Comparison of ENCODE assay signal across 18 mouse cellular contexts in the genomic region with DNA sequence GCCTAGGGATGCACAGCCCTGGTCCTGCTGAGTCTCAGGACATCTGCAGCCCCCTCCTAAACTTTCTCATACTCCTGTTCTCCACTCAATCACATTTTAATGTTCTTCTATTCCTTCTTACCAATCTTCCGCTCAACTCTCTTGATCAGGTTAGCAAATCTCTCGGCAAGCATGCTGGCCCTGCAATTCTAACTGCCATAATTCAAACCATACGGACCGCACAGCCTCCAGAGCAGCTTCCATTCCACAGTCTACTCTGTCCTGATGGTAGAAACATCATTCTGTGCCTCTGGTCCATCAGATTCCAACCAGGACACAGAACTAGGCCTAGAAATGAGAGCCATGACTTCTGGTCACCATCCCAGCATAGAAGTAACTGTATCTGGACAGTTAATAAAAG.
A peak's percentile ranks its signal among the peaks of the same experiment; 100 is the strongest.
DNase-seq lines count a peak whose midpoint lies in the region; ATAC-seq and TF ChIP-seq lines count a peak whose summit lies in the region.
"Had no signal": no experiment of that assay in that cellular context is flagged by ENCODE, and none has a peak within 500 bp of the region (broad histone marks: within the 10 kb centered on the region; RNA-seq: fewer than 3 reads in every experiment).

No protein-coding gene starts in this region.

- TF ChIP-seq CTCF in intestine, postnatal 0 days (IDR thresholded peaks at IDR 0.05; ENCODE audit: low read depth) = no peak
- TF ChIP-seq CTCF in cortical plate, adult 2 months (IDR thresholded peaks at IDR 0.05; ENCODE audit: extremely low read depth, insufficient read depth, low read length) = no peak

- H3K4me3 ChIP-seq in intestine, postnatal 0 days (ENCODE audit: low read depth, low read length) = no peak overlapping the region
- H3K4me3 ChIP-seq in intestine, embryonic 15.5 days (replicated peaks) = no peak overlapping the region
- H3K4me3 ChIP-seq in cortical plate, adult 2 months (ENCODE audit: insufficient read depth, low read length) = no peak overlapping the region
- no peak overlapping the region for H3K4me3 ChIP-seq in embryonic facial prominence, embryonic 14.5 days (ENCODE audit: low read depth, low read length)
- H3K4me3 ChIP-seq in limb, embryonic 14.5 days (replicated peaks; ENCODE audit: low read length) = no peak overlapping the region
- H3K4me3 ChIP-seq in midbrain, embryonic 14.5 days (replicated peaks; ENCODE audit: low read depth, low read length) = no peak overlapping the region
- H3K4me3 ChIP-seq: forebrain, embryonic 15.5 days; hindbrain, embryonic 15.5 days; liver, embryonic 13.5 days; lung, embryonic 15.5 days had no signal

- WGBS in intestine, postnatal 0 days = 95% methylated on average over 4 of the region's 4 CpGs
- WGBS in intestine, embryonic 15.5 days = 93% methylated on average over 4 of the region's 4 CpGs
- WGBS in embryonic facial prominence, embryonic 14.5 days = 48% methylated on average over 4 of the region's 4 CpGs
- WGBS in limb, embryonic 14.5 days = 27% methylated on average over 4 of the region's 4 CpGs
- 95% methylated on average over 4 of the region's 4 CpGs for WGBS in midbrain, embryonic 14.5 days

- H3K4me1 ChIP-seq in intestine, postnatal 0 days (replicated peaks; ENCODE audit: control insufficient read depth, insufficient read depth, low read length) = peaks cover 3% of the 10 kb centered on the region; the same call in 1 of the 2 replicates
- H3K4me1 ChIP-seq in intestine, embryonic 15.5 days (replicated peaks) = peaks cover 24% of the 10 kb centered on the region; the same call in 1 of the 2 replicates
- peaks cover 11% of the 10 kb centered on the region for H3K4me1 ChIP-seq in cortical plate, adult 2 months (ENCODE audit: control insufficient read depth, insufficient read depth, low read length)
- H3K4me1 ChIP-seq in embryonic facial prominence, embryonic 14.5 days (ENCODE audit: control insufficient read depth, insufficient read depth, low read length) = peaks cover 42% of the 10 kb centered on the region
- peaks cover 46% of the 10 kb centered on the region for H3K4me1 ChIP-seq in limb, embryonic 14.5 days (ENCODE audit: control insufficient read depth, insufficient read depth, low read length)
- H3K4me1 ChIP-seq in midbrain, embryonic 14.5 days (ENCODE audit: control insufficient read depth, insufficient read depth, low read length) = no peaks in the 10 kb centered on the region
- H3K4me1 ChIP-seq: forebrain, embryonic 15.5 days; hindbrain, embryonic 15.5 days had no signal

- H3K9me3 ChIP-seq in intestine, postnatal 0 days (ENCODE audit: control insufficient read depth) = no peaks in the 10 kb centered on the region
- H3K9me3 ChIP-seq in intestine, embryonic 15.5 days = no peaks in the 10 kb centered on the region
- H3K9me3 ChIP-seq in embryonic facial prominence, embryonic 14.5 days (ENCODE audit: control insufficient read depth, low read length) = no peaks in the 10 kb centered on the region
- no peaks in the 10 kb centered on the region for H3K9me3 ChIP-seq in limb, embryonic 14.5 days (ENCODE audit: control insufficient read depth, low read length)
- H3K9me3 ChIP-seq in midbrain, embryonic 14.5 days (ENCODE audit: control insufficient read depth, low read length) = no peaks in the 10 kb centered on the region
- H3K9me3 ChIP-seq: forebrain, embryonic 15.5 days; G1E; hindbrain, embryonic 15.5 days; lung, embryonic 15.5 days had no signal

- H3K36me3 ChIP-seq in intestine, postnatal 0 days (ENCODE audit: control insufficient read depth, insufficient read depth) = no peaks in the 10 kb centered on the region
- H3K36me3 ChIP-seq in intestine, embryonic 15.5 days = no peaks in the 10 kb centered on the region
- H3K36me3 ChIP-seq in embryonic facial prominence, embryonic 14.5 days (ENCODE audit: control insufficient read depth, insufficient read depth, low read length) = no peaks in the 10 kb centered on the region
- H3K36me3 ChIP-seq in limb, embryonic 14.5 days (ENCODE audit: control insufficient read depth, insufficient read depth, low read length) = no peaks in the 10 kb centered on the region
- H3K36me3 ChIP-seq in midbrain, embryonic 14.5 days (ENCODE audit: control insufficient read depth, insufficient read depth, low read length) = no peaks in the 10 kb centered on the region
- H3K36me3 ChIP-seq: forebrain, embryonic 15.5 days; G1E; hindbrain, embryonic 15.5 days; liver, embryonic 13.5 days; lung, embryonic 15.5 days had no signal

- no peaks in the 10 kb centered on the region for H3K27me3 ChIP-seq in intestine, postnatal 0 days (replicated peaks; ENCODE audit: control insufficient read depth, insufficient read depth, low read length)
- H3K27me3 ChIP-seq in intestine, embryonic 15.5 days (replicated peaks) = no peaks in the 10 kb centered on the region
- no peaks in the 10 kb centered on the region for H3K27me3 ChIP-seq in embryonic facial prominence, embryonic 14.5 days (replicated peaks; ENCODE audit: control insufficient read depth, insufficient read depth, low read length)
- H3K27me3 ChIP-seq in limb, embryonic 14.5 days (ENCODE audit: control insufficient read depth, insufficient read depth, low read length) = no peaks in the 10 kb centered on the region
- no peaks in the 10 kb centered on the region for H3K27me3 ChIP-seq in midbrain, embryonic 14.5 days (ENCODE audit: control insufficient read depth, insufficient read depth, low read length)
- H3K27me3 ChIP-seq: forebrain, embryonic 15.5 days; hindbrain, embryonic 15.5 days; liver, embryonic 13.5 days; lung, embryonic 15.5 days had no signal

- H3K27ac ChIP-seq in intestine, postnatal 0 days (ENCODE audit: low read depth, low read length) = 0 out of 2 replicates have a peak overlapping the region, but pooled peaks have one; percentile 0
- no peak overlapping the region for H3K27ac ChIP-seq in intestine, embryonic 15.5 days
- 0 out of 2 replicates have a peak overlapping the region, but pooled peaks have one; percentile 40 for H3K27ac ChIP-seq in cortical plate, adult 2 months (ENCODE audit: insufficient read depth, low read length)
- H3K27ac ChIP-seq in embryonic facial prominence, embryonic 14.5 days (replicated peaks; ENCODE audit: low read depth, low read length) = peak overlapping the region; percentile 62
- 0 out of 2 replicates have a peak overlapping the region, but pooled peaks have one; percentile 1 for H3K27ac ChIP-seq in limb, embryonic 14.5 days (replicated peaks; ENCODE audit: low read depth, low read length)
- no peak overlapping the region for H3K27ac ChIP-seq in midbrain, embryonic 14.5 days (replicated peaks; ENCODE audit: low read depth, low read length)
- H3K27ac ChIP-seq: forebrain, embryonic 15.5 days; hindbrain, embryonic 15.5 days; lung, embryonic 15.5 days had no signal

- ATAC-seq in intestine, postnatal 0 days = no peak
- no peak for ATAC-seq in intestine, embryonic 15.5 days
- ATAC-seq in embryonic facial prominence, embryonic 14.5 days (ENCODE audit: low read depth) = no peak
- no peak for ATAC-seq in limb, embryonic 14.5 days (ENCODE audit: low FRiP score, low read depth)
- no peak for ATAC-seq in midbrain, embryonic 14.5 days (ENCODE audit: low FRiP score, low TSS enrichment)
- ATAC-seq: forebrain, embryonic 15.5 days had no signal

- H3K9ac ChIP-seq in intestine, postnatal 0 days (ENCODE audit: low read depth, low read length) = no peak overlapping the region
- no peak overlapping the region for H3K9ac ChIP-seq in intestine, embryonic 15.5 days
- no peak overlapping the region for H3K9ac ChIP-seq in embryonic facial prominence, embryonic 14.5 days (ENCODE audit: low read depth, low read length)
- H3K9ac ChIP-seq in limb, embryonic 14.5 days (ENCODE audit: low read depth, low read length, severe bottlenecking) = no peak overlapping the region
- H3K9ac ChIP-seq in midbrain, embryonic 14.5 days (replicated peaks; ENCODE audit: low read length) = no peak overlapping the region
- H3K9ac ChIP-seq: forebrain, embryonic 15.5 days; hindbrain, embryonic 15.5 days; liver, embryonic 13.5 days; lung, embryonic 15.5 days had no signal

- DNase-seq in embryonic facial prominence, embryonic 14.5 days (ENCODE audit: low spot score) = peak; percentile 48
- peak; percentile 55 for DNase-seq in limb, embryonic 14.5 days (ENCODE audit: low spot score)
- DNase-seq in frontal cortex, adult 2 months (ENCODE audit: extremely low spot score in 1 of 2, low spot score in 1 of 2) = no peak
- no peak for DNase-seq in adrenal gland, adult (ENCODE audit: inconsistent age in 2 of 2, low spot score in 1 of 2)
- no peak for DNase-seq in midbrain, embryonic 14.5 days
- DNase-seq: adrenal gland, adult 2 months; cerebellum, postnatal 14 days; kidney, adult 2 months; kidney, postnatal 25 days; layer of hippocampus, adult 9-11 months; liver, embryonic 13.5 days had no signal

- no peak for TF ChIP-seq POLR2A in cortical plate, adult 2 months (IDR thresholded peaks at IDR 0.05; ENCODE audit: extremely low read depth, insufficient read depth, low read length)
- no peak for TF ChIP-seq POLR2A in limb, embryonic 14.5 days (IDR thresholded peaks at IDR 0.05; ENCODE audit: borderline replicate concordance, extremely low read depth, insufficient read depth, insufficient read length)

- H3K4me2 ChIP-seq in intestine, postnatal 0 days (replicated peaks; ENCODE audit: low read depth) = no peak overlapping the region
- H3K4me2 ChIP-seq in intestine, embryonic 15.5 days (replicated peaks) = no peak overlapping the region
- no peak overlapping the region for H3K4me2 ChIP-seq in embryonic facial prominence, embryonic 14.5 days (ENCODE audit: low read depth, low read length)
- H3K4me2 ChIP-seq in limb, embryonic 14.5 days (replicated peaks; ENCODE audit: low read depth, low read length, severe bottlenecking) = no peak overlapping the region
- H3K4me2 ChIP-seq in midbrain, embryonic 14.5 days (ENCODE audit: low read length) = no peak overlapping the region
- H3K4me2 ChIP-seq: forebrain, embryonic 15.5 days; hindbrain, embryonic 15.5 days; liver, embryonic 13.5 days; lung, embryonic 15.5 days had no signal

Comparison
In these comparisons a context has a peak if more than half of its experiments do, and no peak if none do; other contexts are left out.
1. H3K27ac ChIP-seq: peak in intestine, postnatal 0 days (single experiment), cortical plate, adult 2 months (single experiment), embryonic facial prominence, embryonic 14.5 days (single experiment) and limb, embryonic 14.5 days (single experiment); none in intestine, embryonic 15.5 days (single experiment) and midbrain, embryonic 14.5 days (single experiment).
2. DNase-seq: peak in embryonic facial prominence, embryonic 14.5 days (single experiment) and limb, embryonic 14.5 days (single experiment); none in frontal cortex, adult 2 months (0 of 2), adrenal gland, adult (0 of 2) and midbrain, embryonic 14.5 days (single experiment).